In genomic region chr14:54021443-54021842, GRCm38 (mm10) we compare ENCODE assay signal across 16 mouse cellular contexts.
"Had no signal": no experiment of that assay in that cellular context is flagged by ENCODE, and none has a peak within 500 bp of the region (broad histone marks: within the 10 kb centered on the region; RNA-seq: fewer than 3 reads in every experiment).

No protein-coding gene starts in this region.

- H3K27me3 ChIP-seq: hindbrain, embryonic 15.5 days; limb, embryonic 13.5 days; liver, embryonic 12.5 days; liver, embryonic 15.5 days had no signal

- H3K4me1 ChIP-seq: hindbrain, embryonic 15.5 days; liver, embryonic 12.5 days; liver, embryonic 15.5 days had no signal

- DNase-seq: liver; lung, adult 2 months; lung, postnatal 14 days; lung, postnatal 4 days; midbrain, embryonic 14.5 days; right cerebral cortex, postnatal 4 days; thymus, adult 2 months; thymus, postnatal 14 days; thymus, postnatal 4 days had no signal

- H3K9me3 ChIP-seq: hindbrain, embryonic 15.5 days; limb, embryonic 10.5 days; limb, embryonic 13.5 days; liver, embryonic 12.5 days; liver, embryonic 15.5 days had no signal

- H3K4me2 ChIP-seq: hindbrain, embryonic 15.5 days; limb, embryonic 13.5 days; liver, embryonic 12.5 days; liver, embryonic 15.5 days; midbrain, embryonic 11.5 days had no signal

- H3K4me3 ChIP-seq: hindbrain, embryonic 15.5 days; limb, embryonic 10.5 days; limb, embryonic 13.5 days; liver, embryonic 12.5 days; liver, embryonic 15.5 days had no signal

- H3K9ac ChIP-seq: hindbrain, embryonic 15.5 days; limb, embryonic 13.5 days; liver, embryonic 12.5 days; liver, embryonic 15.5 days had no signal

- H3K36me3 ChIP-seq: hindbrain, embryonic 15.5 days; limb, embryonic 10.5 days; limb, embryonic 13.5 days; liver, embryonic 12.5 days; liver, embryonic 15.5 days had no signal

- H3K27ac ChIP-seq: hindbrain, embryonic 15.5 days; limb, embryonic 10.5 days; limb, embryonic 13.5 days; liver, embryonic 12.5 days; liver, embryonic 15.5 days; stomach, postnatal 0 days had no signal

- ATAC-seq: liver, embryonic 12.5 days had no signal
